Mouse (Mus musculus) gonadal fat pad, adult 2 months (tissue): ENCODE measurements around the gene Srsf9. TPM values are rescaled to one million over a fixed set of nuclear protein-coding genes. Genes with fewer than 3 reads are reported as not detected.
A peak's percentile ranks its signal among the peaks of the same experiment; 100 is the strongest.

Source experiments
- DNase-seq: peaks from one replicate; pipeline ENCODE4 v3.0.0-alpha.2; 2012; ENCODE audit warnings: low read depth
- polyA plus RNA-seq: library from polyadenylated mRNA; depleted of rRNA; stranded (reverse); fragments of >200 nt; gene quantifications from 2 replicates; pipeline ENCODE4 v1.2.3, GENCODE M21; 2012

The Srsf9 gene
- polyA plus RNA-seq, 1 experiment: 40.3 TPM

- no peak for DNase-seq
Measured at GRCm38 (mm10) chr5:115326256-115326831, 633 bp upstream of the Srsf9 start.

DNA sequence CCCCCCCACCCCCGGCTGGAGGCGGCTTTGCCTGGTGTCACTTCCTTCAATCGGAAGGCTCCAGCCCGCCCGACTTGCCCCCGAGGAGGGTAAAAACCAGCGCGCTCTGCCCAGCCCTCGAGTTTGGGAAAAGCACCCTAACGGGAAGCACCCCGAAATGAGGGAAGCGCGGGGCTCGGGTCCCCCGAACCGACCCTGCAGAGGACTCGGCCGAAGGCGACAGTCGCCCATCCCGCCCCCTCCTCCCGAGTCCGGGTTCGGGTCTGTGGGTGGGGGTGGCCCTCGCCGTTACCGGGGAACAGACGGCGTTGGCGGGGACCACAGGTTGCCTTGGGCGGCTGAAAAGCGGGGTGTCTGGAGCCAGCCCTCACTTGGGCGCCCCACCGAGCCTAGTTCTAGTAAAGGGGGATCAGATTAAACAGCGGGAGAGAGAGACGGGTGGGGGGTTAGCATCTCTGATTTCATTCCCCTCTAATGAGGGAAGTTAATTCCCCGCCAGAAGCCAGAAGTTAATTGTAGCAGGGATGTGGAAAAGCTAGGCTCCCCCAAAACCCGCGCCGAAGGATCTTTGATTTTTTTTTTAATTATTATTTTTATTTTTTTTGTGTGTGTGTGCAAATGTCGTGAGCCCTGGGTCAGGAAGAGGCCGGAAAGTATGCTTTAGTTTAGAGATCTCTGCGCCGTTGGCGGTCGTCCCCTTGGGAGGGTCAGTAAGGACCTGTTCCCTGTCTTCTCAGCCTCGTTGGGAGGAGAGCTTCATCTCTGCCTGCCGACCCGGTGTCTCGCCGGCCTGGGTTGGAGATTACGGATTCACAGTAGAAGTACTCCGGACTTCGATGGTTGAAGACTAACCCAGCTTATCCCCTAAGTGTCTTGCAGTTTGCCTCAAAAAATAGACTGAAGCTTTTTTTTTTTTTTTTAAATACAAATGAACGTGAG, 902 bp downstream of the Srsf9 start:
- DNase-seq: no peak

- DNase-seq: no peak
Measured at GRCm38 (mm10) chr5:115330955-115331354, 4.0 kb downstream of the Srsf9 start.

- DNase-seq: no peak
Measured at GRCm38 (mm10) chr5:115333626-115334025, 6.6 kb downstream of the Srsf9 start.

DNA sequence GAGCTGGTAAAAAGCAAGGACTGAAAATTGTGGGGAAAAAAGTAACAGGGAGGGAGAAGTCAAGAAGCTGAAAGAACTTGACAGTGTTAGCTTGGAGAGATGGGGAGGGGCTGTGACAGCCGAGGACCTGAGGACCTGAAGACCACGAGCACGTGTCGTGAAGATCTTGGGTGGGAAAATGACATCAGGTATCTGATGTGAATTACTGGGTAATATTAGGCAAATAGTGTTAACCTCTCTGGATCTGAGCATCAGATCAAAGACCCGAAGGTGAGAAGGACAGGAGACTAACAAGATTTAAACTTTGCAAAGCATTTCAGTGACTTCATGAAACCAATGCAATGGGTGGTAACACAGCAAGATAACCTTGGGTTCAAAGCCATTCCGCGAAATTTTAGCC, 13.0 kb downstream of the Srsf9 start:
- DNase-seq: no peak

DNA sequence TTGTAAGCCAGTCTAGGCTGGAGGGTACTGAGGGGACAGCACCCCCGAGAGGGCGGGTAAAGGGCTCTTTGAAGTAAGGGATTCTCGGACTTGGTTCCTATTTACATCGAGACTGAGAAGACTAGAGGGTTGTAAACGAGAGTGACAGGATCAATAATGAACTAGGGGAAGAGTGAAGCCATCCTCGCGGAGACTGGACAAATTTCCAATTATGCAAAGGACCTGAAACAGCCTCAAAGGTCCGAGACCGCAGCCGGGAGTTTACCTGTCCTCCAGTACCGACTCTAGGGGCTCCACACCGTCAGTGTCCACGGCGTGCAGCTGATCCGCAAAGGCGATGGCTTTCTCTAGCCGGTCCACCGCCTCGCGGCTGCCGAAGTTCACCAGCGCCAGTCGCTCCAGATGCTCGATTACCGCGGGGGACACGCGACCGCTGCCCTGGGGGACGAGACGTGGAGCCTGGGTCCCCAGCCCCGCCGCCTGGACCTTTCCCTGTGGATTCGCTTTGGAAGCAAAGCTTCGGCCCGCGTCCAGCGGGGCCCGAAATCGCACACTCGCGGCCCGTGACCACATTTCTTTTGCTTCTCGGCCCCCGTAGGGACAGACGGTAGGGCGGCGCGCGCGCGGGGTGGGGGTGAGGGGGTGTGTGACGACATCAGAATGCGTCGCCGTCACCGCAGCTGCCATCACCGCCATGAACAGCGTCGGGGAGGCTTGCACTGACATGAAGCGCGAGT, 13.8 kb downstream of the Srsf9 start, which contains the start of the genes Gatc and Triap1:
TSS of gene Gatc (minus strand) at position 602 of the 737 bp plus-strand sequence.
TSS of gene Triap1 (plus strand) at position 649 of the 737 bp plus-strand sequence.
- DNase-seq: no peak

GRCm38 (mm10) chr5:115341314-115342165, 14.6 kb downstream of the Srsf9 start:
- DNase-seq: no peak

- no peak for DNase-seq
Measured at GRCm38 (mm10) chr5:115347564-115347963, 20.6 kb downstream of the Srsf9 start.

DNA sequence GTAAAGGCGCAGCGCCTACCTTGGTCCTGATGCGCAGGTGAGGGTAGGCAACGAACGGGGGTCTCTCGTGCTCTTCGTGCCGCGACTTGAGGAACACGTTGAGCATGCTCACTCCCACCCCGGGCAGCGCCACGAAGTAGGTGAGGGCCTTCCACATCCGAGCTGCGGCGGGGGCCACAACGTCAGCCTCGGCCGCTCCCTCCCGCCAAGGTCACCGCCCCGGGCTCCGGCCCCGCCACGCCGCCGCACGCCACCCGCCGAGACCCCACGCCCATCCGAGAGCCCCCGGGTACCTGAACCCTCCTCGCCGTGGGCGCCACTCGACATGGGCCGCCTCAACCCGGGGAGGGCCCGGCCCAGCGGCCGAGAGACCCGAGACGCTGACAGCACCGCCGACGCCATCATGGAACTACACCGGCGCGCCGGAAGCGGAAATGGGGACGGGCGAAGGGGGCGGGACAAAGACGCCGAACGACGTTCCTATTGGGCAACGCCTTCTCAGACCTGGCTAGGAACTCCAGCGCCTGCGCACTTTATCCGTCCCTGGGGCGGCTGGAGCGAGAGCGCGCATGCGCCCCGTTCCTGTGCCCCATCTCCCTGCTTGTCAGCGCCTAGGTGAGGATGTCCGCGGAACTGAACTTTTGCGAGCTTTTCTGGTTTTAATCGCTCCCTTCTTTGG, 21.7 kb downstream of the Srsf9 start, which contains the start of gene Cox6a1:
TSS of gene Cox6a1 (minus strand) at position 436 of the 679 bp plus-strand sequence.
- peak; percentile 67 for DNase-seq

- no peak for DNase-seq
Measured at GRCm38 (mm10) chr5:115349225-115349555, 22.2 kb downstream of the Srsf9 start.

DNA sequence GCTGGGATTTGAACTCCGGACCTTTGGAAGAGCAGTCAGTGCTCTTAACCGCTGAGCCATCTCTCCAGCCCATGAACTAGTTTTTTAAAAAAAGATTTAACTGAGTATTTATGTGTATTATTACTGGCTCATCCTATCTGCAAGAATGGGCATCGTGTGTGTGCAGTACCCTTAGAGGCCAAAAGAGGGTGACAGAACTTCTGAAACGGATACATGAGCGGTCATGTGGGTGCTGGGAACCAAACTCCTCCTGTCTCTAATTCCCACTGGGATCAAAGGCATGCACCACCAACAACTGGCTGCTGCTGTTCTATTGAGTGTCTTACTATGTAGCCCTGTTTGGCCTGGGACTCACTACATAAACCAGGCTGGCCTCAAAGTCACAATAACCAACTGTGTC, 24.4 kb downstream of the Srsf9 start:
- DNase-seq: no peak

GRCm38 (mm10) chr5:115355070-115355469, 28.1 kb downstream of the Srsf9 start:
- DNase-seq: no peak

- DNase-seq: no peak
Measured at GRCm38 (mm10) chr5:115358872-115359271, 31.9 kb downstream of the Srsf9 start.

DNA sequence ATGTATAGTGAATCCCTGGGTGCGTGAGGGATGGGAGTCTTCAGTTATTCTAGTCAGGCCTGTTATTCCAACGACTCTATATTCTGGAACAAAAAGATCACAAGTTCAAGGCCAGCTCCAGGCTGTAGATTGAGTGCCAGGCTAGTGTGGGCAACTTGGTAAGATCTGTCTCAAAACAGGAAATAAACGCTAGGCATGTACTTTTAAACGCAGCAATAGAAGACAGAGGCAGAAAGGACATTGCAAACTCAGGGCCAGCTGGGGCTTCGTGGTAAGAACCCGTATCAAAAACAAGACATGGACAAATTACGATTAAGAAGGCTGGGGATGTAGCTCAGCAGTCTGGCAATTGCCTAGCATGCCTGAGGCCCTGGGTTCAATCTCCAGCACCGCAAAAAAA, 32.5 kb downstream of the Srsf9 start:
- DNase-seq: no peak

- DNase-seq: no peak
Measured at GRCm38 (mm10) chr5:115359851-115360372, 32.9 kb downstream of the Srsf9 start.

GRCm38 (mm10) chr5:115362216-115362615, 35.2 kb downstream of the Srsf9 start:
- no peak for DNase-seq

DNA sequence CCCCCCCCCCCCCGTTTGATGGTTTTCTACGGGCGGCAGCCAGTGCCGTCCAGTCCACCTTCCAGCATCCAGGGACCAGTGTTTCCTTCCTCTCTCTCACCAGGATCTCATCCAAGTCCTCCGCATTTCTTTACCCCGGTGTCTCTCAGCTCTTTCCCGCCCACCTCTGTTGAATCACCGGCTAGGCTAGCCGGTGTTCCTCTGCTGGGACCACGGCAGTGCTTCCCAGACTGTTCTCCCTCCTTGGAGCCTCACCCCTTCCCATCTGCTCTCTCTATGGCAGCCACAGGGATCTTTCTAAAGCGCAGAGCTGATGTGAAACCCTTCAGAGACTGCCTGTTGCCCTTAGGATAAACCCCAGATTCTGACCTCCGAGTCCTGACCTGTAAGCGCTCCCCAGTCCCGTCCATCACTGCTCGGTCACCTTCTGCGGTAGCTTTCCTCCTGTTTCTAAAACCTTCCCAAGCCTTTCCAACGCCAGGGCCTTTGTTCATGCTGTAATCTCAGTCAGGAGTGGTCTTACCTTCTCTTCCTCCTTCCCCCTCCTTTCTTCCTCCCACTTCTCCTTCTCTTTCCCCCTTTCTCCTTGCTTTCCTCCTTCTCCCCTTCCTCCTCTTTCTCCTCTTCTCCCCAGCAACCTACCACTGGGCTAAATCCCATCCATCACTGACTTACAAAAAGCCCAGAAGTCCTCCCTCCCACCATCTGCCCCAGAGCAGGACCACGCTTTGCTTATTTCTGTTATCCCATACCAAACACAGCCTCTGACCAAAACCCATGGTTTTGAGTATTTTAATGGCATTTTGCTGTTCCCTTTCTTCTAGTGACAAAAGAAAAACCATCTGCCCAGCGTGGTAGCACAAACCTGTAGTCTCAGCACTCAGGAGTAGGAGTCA, 36.1 kb downstream of the Srsf9 start:
- no peak for DNase-seq

- DNase-seq: no peak
Measured at GRCm38 (mm10) chr5:115364782-115365181, 37.8 kb downstream of the Srsf9 start.

GRCm38 (mm10) chr5:115371736-115372135, 44.8 kb downstream of the Srsf9 start:
- DNase-seq: no peak
